Mouse (Mus musculus): ENCODE measurements around the gene Zfp612. TPM values are rescaled to one million over a fixed set of nuclear protein-coding genes. Genes with fewer than 3 reads are reported as not detected.

The Zfp612 gene
- polyA plus RNA-seq, 1 experiment, result 2.8 TPM

DNA sequence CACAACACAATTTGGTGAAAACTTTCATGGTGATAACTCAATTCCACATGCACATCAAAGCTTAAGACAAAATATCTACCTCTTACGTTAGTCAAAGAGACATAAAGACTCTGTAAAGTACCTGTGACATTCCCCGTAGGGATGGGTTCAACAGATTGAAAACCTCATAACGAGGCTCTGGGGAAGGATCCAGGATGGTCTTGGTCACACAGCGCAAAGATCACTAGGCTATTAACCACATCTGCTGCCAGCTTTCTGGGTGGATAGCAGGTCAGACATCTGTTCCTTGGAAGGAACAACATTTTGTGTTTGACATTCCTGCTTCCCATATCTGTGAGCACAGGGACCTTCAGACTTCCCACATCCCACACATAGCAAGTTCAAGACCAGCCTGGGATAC is 9.8 kb upstream of the Zfp612 start:
- Histone ChIP-seq H3K9ac (ENCODE audit: low read depth, poor library complexity, severe bottlenecking) (no peak overlapping the region), H3K9me3 (replicated peaks; ENCODE audit: control insufficient read depth, insufficient read depth, low read length, poor library complexity, severe bottlenecking) (no peaks in the 10 kb centered on the region), H3K27ac (ENCODE audit: insufficient read depth, low read length) (no peak overlapping the region), H3K4me1 (ENCODE audit: control insufficient read depth, insufficient read depth, low read length) (no peaks in the 10 kb centered on the region), H3K4me3 (ENCODE audit: low read depth, low read length) (no peak overlapping the region), H3K27me3 (ENCODE audit: control insufficient read depth, insufficient read depth, low read length, poor library complexity, severe bottlenecking) (no peaks in the 10 kb centered on the region; the same call in 1 of the 2 replicates), H3K36me3 (ENCODE audit: control insufficient read depth, insufficient read depth, low read length, poor library complexity, severe bottlenecking) (no peaks in the 10 kb centered on the region)
- TF ChIP-seq EP300 (IDR thresholded peaks at IDR 0.05; ENCODE audit: insufficient read depth, low read depth, low read length) (no peak), CTCF (IDR thresholded peaks at IDR 0.05; ENCODE audit: low read depth, low read length) (no peak)

DNA sequence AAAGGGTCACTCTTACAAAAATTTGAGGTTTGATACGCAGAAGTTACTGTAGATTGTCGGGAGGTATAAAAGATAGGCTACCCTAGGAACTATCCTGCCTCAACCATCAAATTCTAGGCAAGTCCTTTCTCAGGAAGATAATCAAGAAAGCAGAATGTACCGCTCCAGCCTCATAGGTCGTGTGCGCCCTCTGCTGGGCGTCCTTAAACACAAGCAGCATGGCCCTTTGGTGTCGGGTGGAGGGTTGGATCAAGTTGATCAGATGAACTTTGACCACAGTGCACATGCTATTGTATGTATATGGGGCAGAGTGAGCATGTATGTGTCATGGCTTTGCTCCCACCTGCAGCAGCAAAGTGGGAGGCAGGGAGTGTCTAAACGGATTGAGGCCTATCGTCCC is 7.9 kb upstream of the Zfp612 start:
- TF ChIP-seq POLR2A (IDR thresholded peaks at IDR 0.05; ENCODE audit: insufficient read depth, low read length), result no peak
- no peak for TF ChIP-seq EP300 (IDR thresholded peaks at IDR 0.05; ENCODE audit: insufficient read depth, low read depth, low read length)
- TF ChIP-seq CTCF (IDR thresholded peaks at IDR 0.05; ENCODE audit: low read depth, low read length), result peak; percentile 98
- no peak overlapping the region for H3K4me3 ChIP-seq (ENCODE audit: low read depth, low read length)
- no peaks in the 10 kb centered on the region for H3K4me1 ChIP-seq (ENCODE audit: control insufficient read depth, insufficient read depth, low read length)
- H3K9me3 ChIP-seq (replicated peaks; ENCODE audit: control insufficient read depth, insufficient read depth, low read length, poor library complexity, severe bottlenecking), result no peaks in the 10 kb centered on the region
- H3K27me3 ChIP-seq (ENCODE audit: control insufficient read depth, insufficient read depth, low read length, poor library complexity, severe bottlenecking), result no peaks in the 10 kb centered on the region; the same call in 1 of the 2 replicates
- H3K9ac ChIP-seq (ENCODE audit: low read depth, poor library complexity, severe bottlenecking), result no peak overlapping the region
- no peak overlapping the region for H3K27ac ChIP-seq (ENCODE audit: insufficient read depth, low read length)
- no peaks in the 10 kb centered on the region for H3K36me3 ChIP-seq (ENCODE audit: control insufficient read depth, insufficient read depth, low read length, poor library complexity, severe bottlenecking)

DNA sequence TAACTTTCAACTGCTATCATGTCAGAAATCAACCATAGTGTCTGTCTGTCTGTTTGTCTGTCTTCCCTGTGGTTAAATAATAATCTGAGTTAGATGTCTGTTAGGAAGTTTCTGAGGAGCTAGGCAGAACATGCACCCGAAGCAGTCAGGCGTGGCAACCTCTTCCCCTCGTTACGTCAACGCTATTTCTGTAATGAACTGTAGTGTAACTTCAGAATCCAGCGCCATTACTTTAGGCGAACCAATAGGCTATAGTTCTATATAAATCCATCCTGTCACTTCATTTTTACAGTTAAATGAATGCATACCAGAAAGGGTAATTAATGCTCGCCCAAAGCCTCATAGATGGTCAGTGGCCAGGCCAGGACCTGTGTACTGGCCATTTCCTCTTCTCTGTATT is 5.0 kb upstream of the Zfp612 start:
- Histone ChIP-seq H3K4me3 (ENCODE audit: low read depth, low read length) (no peak overlapping the region), H3K9me3 (replicated peaks; ENCODE audit: control insufficient read depth, insufficient read depth, low read length, poor library complexity, severe bottlenecking) (no peaks in the 10 kb centered on the region), H3K4me1 (ENCODE audit: control insufficient read depth, insufficient read depth, low read length) (no peaks in the 10 kb centered on the region), H3K27me3 (ENCODE audit: control insufficient read depth, insufficient read depth, low read length, poor library complexity, severe bottlenecking) (no peaks in the 10 kb centered on the region; the same call in 1 of the 2 replicates), H3K27ac (ENCODE audit: insufficient read depth, low read length) (no peak overlapping the region), H3K9ac (ENCODE audit: low read depth, poor library complexity, severe bottlenecking) (no peak overlapping the region), H3K36me3 (ENCODE audit: control insufficient read depth, insufficient read depth, low read length, poor library complexity, severe bottlenecking) (no peaks in the 10 kb centered on the region)
- no peak for TF ChIP-seq POLR2A (IDR thresholded peaks at IDR 0.05; ENCODE audit: insufficient read depth, low read length)
- no peak for TF ChIP-seq CTCF (IDR thresholded peaks at IDR 0.05; ENCODE audit: low read depth, low read length)
- no peak for TF ChIP-seq EP300 (IDR thresholded peaks at IDR 0.05; ENCODE audit: insufficient read depth, low read depth, low read length)

DNA sequence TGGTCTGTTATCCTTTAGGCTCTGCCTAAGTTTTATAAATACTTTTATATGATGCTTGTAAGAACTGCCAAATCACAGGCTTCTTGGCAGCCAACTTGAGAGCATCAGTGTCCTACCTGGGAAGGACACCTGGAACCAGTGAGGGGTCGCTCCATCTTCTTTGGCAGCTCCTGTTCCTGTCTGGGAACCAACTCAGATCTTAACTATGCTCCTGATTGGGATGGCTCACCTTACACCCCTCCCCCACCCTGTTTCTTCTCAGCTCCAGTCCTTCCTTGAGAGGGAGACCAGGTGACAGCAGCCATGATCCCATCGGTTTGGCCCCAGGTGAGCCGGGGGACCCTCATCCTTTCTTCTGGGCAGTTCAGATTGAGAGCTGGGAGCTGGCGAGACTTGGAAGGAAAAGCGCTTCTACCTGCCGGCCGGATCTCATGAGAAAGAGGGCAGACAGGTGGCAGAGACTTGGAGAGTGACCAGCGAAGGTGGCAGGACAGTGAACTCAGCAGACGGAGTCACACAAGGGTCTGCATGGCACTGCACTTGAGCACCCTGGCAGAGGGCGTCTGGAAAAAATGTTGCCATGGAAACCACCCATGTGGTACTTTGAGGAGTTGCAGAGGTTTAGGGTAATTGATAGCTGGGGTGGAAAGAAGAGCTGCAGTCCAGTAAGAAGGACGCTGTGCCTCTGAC is 3.0 kb downstream of the Zfp612 start:
- Histone ChIP-seq H3K4me1 (ENCODE audit: control insufficient read depth, insufficient read depth, low read length) (no peaks in the 10 kb centered on the region), H3K9me3 (replicated peaks; ENCODE audit: control insufficient read depth, insufficient read depth, low read length, poor library complexity, severe bottlenecking) (no peaks in the 10 kb centered on the region), H3K36me3 (ENCODE audit: control insufficient read depth, insufficient read depth, low read length, poor library complexity, severe bottlenecking) (0 out of 2 replicates have a peak, but pooled peaks cover 3% of the 10 kb centered on the region), H3K4me3 (ENCODE audit: low read depth, low read length) (no peak overlapping the region), H3K27me3 (ENCODE audit: control insufficient read depth, insufficient read depth, low read length, poor library complexity, severe bottlenecking) (no peaks in the 10 kb centered on the region), H3K9ac (ENCODE audit: low read depth, poor library complexity, severe bottlenecking) (no peak overlapping the region), H3K27ac (ENCODE audit: insufficient read depth, low read length) (no peak overlapping the region)
- TF ChIP-seq POLR2A (IDR thresholded peaks at IDR 0.05; ENCODE audit: insufficient read depth, low read length) (no peak), CTCF (IDR thresholded peaks at IDR 0.05; ENCODE audit: low read depth, low read length) (no peak), EP300 (IDR thresholded peaks at IDR 0.05; ENCODE audit: insufficient read depth, low read depth, low read length) (no peak)

DNA sequence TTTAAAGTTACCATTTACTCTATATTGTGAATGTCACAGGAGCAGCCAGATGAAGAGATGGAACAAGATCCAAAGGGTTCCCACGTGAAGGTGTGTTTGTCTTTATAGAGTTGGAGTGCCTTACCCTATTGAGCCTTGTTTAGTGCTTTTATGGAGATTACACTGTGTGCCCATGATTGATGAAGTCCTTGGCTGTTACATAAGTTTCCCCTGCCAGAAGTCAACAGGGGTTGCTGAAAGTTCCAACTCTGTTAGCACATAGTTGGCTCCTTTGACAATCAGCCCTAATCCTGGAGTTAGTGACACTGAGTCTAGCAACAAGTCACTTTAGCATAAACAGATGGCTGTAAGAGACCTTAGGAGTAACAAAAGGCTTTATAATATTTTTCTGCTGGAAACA is 12.3 kb downstream of the Zfp612 start:
- Histone ChIP-seq H3K9me3 (replicated peaks; ENCODE audit: control insufficient read depth, insufficient read depth, low read length, poor library complexity, severe bottlenecking) (peaks cover 12% of the 10 kb centered on the region), H3K27me3 (ENCODE audit: control insufficient read depth, insufficient read depth, low read length, poor library complexity, severe bottlenecking) (no peaks in the 10 kb centered on the region), H3K9ac (ENCODE audit: low read depth, poor library complexity, severe bottlenecking) (no peak overlapping the region), H3K27ac (ENCODE audit: insufficient read depth, low read length) (no peak overlapping the region), H3K4me1 (ENCODE audit: control insufficient read depth, insufficient read depth, low read length) (no peaks in the 10 kb centered on the region), H3K4me3 (ENCODE audit: low read depth, low read length) (no peak overlapping the region), H3K36me3 (ENCODE audit: control insufficient read depth, insufficient read depth, low read length, poor library complexity, severe bottlenecking) (peaks cover 10% of the 10 kb centered on the region)
- TF ChIP-seq POLR2A (IDR thresholded peaks at IDR 0.05; ENCODE audit: insufficient read depth, low read length) (no peak), CTCF (IDR thresholded peaks at IDR 0.05; ENCODE audit: low read depth, low read length) (no peak), EP300 (IDR thresholded peaks at IDR 0.05; ENCODE audit: insufficient read depth, low read depth, low read length) (no peak)

DNA sequence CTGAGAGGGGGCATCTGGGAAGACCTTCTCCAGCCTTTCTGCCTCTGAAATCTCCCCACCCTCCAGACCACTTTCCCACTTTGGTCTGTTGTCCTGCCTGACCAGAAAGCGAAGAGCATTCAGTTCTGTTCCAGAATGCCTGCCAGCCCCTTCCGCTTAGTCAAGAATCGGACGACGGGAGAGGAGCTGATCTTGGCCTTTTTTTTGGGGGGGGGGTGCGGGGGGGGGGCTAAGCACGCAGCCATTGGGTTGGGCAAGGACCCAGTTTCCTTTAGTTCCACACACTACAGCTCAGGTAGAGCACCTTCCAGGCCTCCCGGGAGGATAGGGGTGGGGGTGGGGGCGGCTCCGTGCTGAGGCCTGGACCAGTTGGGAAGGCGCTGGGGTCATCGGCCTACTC is 21.4 kb downstream of the Zfp612 start, which contains the start of gene Gm21964:
Gm21964 (plus strand) TSS at position 301 of the 400 bp plus-strand sequence.
- no peaks in the 10 kb centered on the region for H3K27me3 ChIP-seq (ENCODE audit: control insufficient read depth, insufficient read depth, low read length, poor library complexity, severe bottlenecking)
- no peak for TF ChIP-seq POLR2A (IDR thresholded peaks at IDR 0.05; ENCODE audit: insufficient read depth, low read length)
- no peak for TF ChIP-seq CTCF (IDR thresholded peaks at IDR 0.05; ENCODE audit: low read depth, low read length)
- TF ChIP-seq EP300 (IDR thresholded peaks at IDR 0.05; ENCODE audit: insufficient read depth, low read depth, low read length), result no peak
- H3K27ac ChIP-seq (ENCODE audit: insufficient read depth, low read length), result no peak within 1 kb of the TSS
- H3K9ac ChIP-seq (ENCODE audit: low read depth, poor library complexity, severe bottlenecking), result no peak within 1 kb of the TSS
- H3K9me3 ChIP-seq (replicated peaks; ENCODE audit: control insufficient read depth, insufficient read depth, low read length, poor library complexity, severe bottlenecking), result no peaks in the 10 kb centered on the region
- H3K36me3 ChIP-seq (ENCODE audit: control insufficient read depth, insufficient read depth, low read length, poor library complexity, severe bottlenecking), result no peaks in the 10 kb centered on the region
- no peaks in the 10 kb centered on the region for H3K4me1 ChIP-seq (ENCODE audit: control insufficient read depth, insufficient read depth, low read length)
- no peak within 1 kb of the TSS for H3K4me3 ChIP-seq (ENCODE audit: low read depth, low read length)

All from ES-Bruce4 (cell line).